Mouse (Mus musculus): ENCODE measurements around the gene Dtd2. TPM values are rescaled to one million over a fixed set of nuclear protein-coding genes. Genes with fewer than 3 reads are reported as not detected.

Gene Dtd2
- polyA plus RNA-seq, 1 experiment = 9.1 TPM

DNA sequence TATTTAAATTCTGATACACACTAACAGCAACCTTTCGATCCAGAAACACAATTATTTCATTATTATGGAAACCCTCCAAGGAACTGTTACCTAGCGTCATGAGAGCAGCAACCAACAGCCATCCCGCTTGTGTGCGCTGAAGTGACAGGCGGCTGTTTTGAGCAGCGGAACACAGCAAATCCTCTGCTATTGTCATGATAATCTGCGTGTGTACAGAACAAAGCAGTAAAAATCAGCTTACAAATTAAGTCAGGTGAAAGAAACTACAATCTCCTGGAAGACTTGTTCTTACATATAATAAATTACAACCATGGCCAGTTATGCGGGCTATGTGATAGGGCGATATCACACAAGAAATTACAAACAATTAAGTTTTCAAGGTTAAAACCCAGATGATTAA lies 61.0 kb downstream of the Dtd2 start:
- H3K27me3 ChIP-seq (ENCODE audit: control insufficient read depth, insufficient read depth, low read length) = no peaks in the 10 kb centered on the region
- TF ChIP-seq POLR2A (IDR thresholded peaks at IDR 0.05; ENCODE audit: control insufficient read depth, low read depth, low read length) (no peak), CTCF (IDR thresholded peaks at IDR 0.05; ENCODE audit: control insufficient read depth, insufficient read depth, insufficient replicate concordance, low read depth, low read length) (no peak)
- no peaks in the 10 kb centered on the region for H3K4me1 ChIP-seq (ENCODE audit: control insufficient read depth, insufficient read depth, low read length)
- no peak overlapping the region for H3K4me3 ChIP-seq (ENCODE audit: control insufficient read depth, low read depth, low read length)
- no peak overlapping the region for H3K27ac ChIP-seq (ENCODE audit: control insufficient read depth, insufficient read depth, low read depth, low read length)
- H3K36me3 ChIP-seq (ENCODE audit: control insufficient read depth, insufficient read depth, low read length) = no peaks in the 10 kb centered on the region

DNA sequence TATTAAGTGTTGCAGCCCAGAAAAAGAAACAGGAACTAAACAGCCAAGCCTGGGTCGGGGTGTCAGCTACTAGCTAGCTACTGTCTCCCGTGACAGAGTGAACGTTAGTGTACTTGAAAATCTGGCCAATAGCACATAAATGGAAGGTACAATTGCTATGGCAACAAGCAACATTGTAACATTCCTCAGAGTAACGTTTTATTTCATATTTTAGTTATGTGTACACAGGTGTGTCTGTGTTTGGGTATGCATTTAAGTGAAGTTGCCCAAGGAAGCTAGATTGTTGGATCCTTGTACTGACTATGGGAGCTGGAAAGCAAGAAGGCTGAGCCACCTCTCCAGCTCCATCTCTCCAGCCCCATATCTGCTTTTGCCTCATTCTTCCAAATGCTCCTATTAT lies 66.5 kb downstream of the Dtd2 start:
- Histone ChIP-seq H3K27me3 (ENCODE audit: control insufficient read depth, insufficient read depth, low read length) (no peaks in the 10 kb centered on the region), H3K4me3 (ENCODE audit: control insufficient read depth, low read depth, low read length) (no peak overlapping the region), H3K27ac (ENCODE audit: control insufficient read depth, insufficient read depth, low read depth, low read length) (no peak overlapping the region), H3K4me1 (ENCODE audit: control insufficient read depth, insufficient read depth, low read length) (no peaks in the 10 kb centered on the region), H3K36me3 (ENCODE audit: control insufficient read depth, insufficient read depth, low read length) (no peaks in the 10 kb centered on the region; the same call in 1 of the 2 replicates)
- TF ChIP-seq CTCF (IDR thresholded peaks at IDR 0.05; ENCODE audit: control insufficient read depth, insufficient read depth, insufficient replicate concordance, low read depth, low read length) (no peak), POLR2A (IDR thresholded peaks at IDR 0.05; ENCODE audit: control insufficient read depth, low read depth, low read length) (no peak)

Other genes with a start within 250 kb of the Dtd2 start
- 11.4 and 13.4 TPM in 2 replicates for gene Hectd1, start 177.0 kb downstream of the Dtd2 start, polyA plus RNA-seq (2012; rRNA removed)
- 19.6 and 22.9 TPM in 2 replicates for gene Heatr5a, start 35.2 kb downstream of the Dtd2 start, polyA plus RNA-seq (2012; rRNA removed)
- gene Gpr33, start 21.6 kb upstream of the Dtd2 start, polyA plus RNA-seq (2012; rRNA removed) = 0.14 and 0.19 TPM in 2 replicates
- gene Nubpl, start 91.2 kb upstream of the Dtd2 start, polyA plus RNA-seq (2012; rRNA removed) = 3.7 and 6.0 TPM in 2 replicates

Measured in testis, adult 2 months (tissue).